Mouse (Mus musculus): ENCODE measurements around the gene Yif1a.

DNA sequence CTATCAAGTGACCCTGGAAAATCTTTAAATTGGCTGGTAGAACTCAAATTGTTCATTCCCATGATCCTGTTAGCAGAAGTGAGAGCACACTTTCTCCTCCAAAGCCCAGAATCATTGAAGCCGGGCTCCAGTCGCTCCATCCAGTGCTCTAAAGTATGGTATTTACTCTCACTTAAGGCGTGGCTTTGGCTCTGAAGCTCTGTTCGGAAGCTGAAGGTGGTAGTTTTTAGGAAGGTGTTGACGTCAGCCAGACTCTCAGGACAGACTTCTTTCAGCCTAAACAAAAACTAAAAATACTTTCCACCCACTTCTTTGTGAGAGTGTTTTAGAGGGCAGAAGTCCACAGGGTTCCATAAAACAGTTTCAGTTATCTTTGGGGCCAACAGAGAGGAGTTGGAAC is 14.8 kb upstream of the Yif1a start:
- no peak for TF ChIP-seq CTCF (IDR thresholded peaks at IDR 0.05)
- 0 out of 2 replicates have a peak, but pooled peaks have one; percentile 20 for TF ChIP-seq EP300 (IDR thresholded peaks at IDR 0.05)
